Comparison of ENCODE assay signal across 8 mouse cellular contexts in genomic region chr2:118597673-118598568, GRCm38 (mm10). TPM values are rescaled to one million over a fixed set of nuclear protein-coding genes. Genes with fewer than 3 reads are reported as not detected.
DNase-seq lines count a peak whose midpoint lies in the region; ATAC-seq and TF ChIP-seq lines count a peak whose summit lies in the region.

TSS of gene Bub1b (plus strand) at chr2:118598211.

- H3K27me3 ChIP-seq in Patski, result no peaks in the 10 kb centered on the region
- no peaks in the 10 kb centered on the region for H3K27me3 ChIP-seq in hindbrain, embryonic 13.5 days

- 7% methylated on average over 41 of the region's 41 CpGs for WGBS in hindbrain, embryonic 13.5 days

- H3K36me3 ChIP-seq in hindbrain, embryonic 13.5 days, result no peaks in the 10 kb centered on the region

- H3K9me3 ChIP-seq in hindbrain, embryonic 13.5 days, result no peaks in the 10 kb centered on the region

- peaks cover 25% of the 10 kb centered on the region for H3K4me1 ChIP-seq in hindbrain, embryonic 13.5 days (replicated peaks)

- peak within 1 kb of the TSS; percentile 69 for H3K9ac ChIP-seq in hindbrain, embryonic 13.5 days

- H3K4me3 ChIP-seq in hindbrain, embryonic 13.5 days, result peak within 1 kb of the TSS; percentile 57

- in situ Hi-C loops in Patski (cut with MboI; ENCODE audit: low pct_unique_long_range_greater_than_20kb), result no loop called here

- H3K27ac ChIP-seq in hindbrain, embryonic 13.5 days, result no peak within 1 kb of the TSS

- no peak for TF ChIP-seq CTCF in Patski (IDR thresholded peaks at IDR 0.05)

- H3K4me2 ChIP-seq in hindbrain, embryonic 13.5 days, result peak within 1 kb of the TSS; percentile 83

- CTCF ChIA-PET in Patski (lab: Charles Lee), result interaction anchor here (1.1 kb wide), 1 partner anchor 10 kb away, joined by 3 read pairs; no protein-coding TSS in a partner anchor

- peak; percentile 35 for ATAC-seq in Patski
- ATAC-seq in hindbrain, embryonic 13.5 days (ENCODE audit: low FRiP score), result peak; percentile 97

- no peak for DNase-seq in Patski (ENCODE audit: low read depth, low spot score)
- peak; percentile 94 for DNase-seq in cerebellum, postnatal 14 days
- peak; percentile 74 to 79 for DNase-seq in frontal cortex, postnatal 14 days (ENCODE audit: low spot score in 2 of 2)
- peak; percentile 60 to 78 for DNase-seq in layer of hippocampus, postnatal 25 days (ENCODE audit: extremely low spot score in 1 of 2, low spot score in 1 of 2)
- DNase-seq in lung, postnatal 25 days (ENCODE audit: low spot score), result peak; percentile 93
- DNase-seq in retina, embryonic 14.5 days (ENCODE audit: low spot score), result peak; percentile 94
- peak; percentile 92 for DNase-seq in thymus, postnatal 4 days

- POLR2A ChIA-PET in Patski (lab: Charles Lee), result no interaction called here

RNA-seq across cellular contexts. Expression of gene Bub1b, which starts in this region (rescaled TPM):
- polyA plus RNA-seq in Patski (2021), result 44.8 TPM
- 19.1 and 20.5 TPM in 2 replicates for polyA plus RNA-seq in hindbrain, embryonic 13.5 days (2015; fragmentation: Nextera tagmentation; extraction: Ambion mirVana)
- total RNA-seq in layer of hippocampus, postnatal 25 days (2021), result 1 to 10 TPM; 2.0 to 2.4 TPM
